Mouse (Mus musculus): ENCODE data around the gene Gm17606. TPM values are rescaled to one million over a fixed set of nuclear protein-coding genes. Genes with fewer than 3 reads are reported as not detected.

The Gm17606 gene
- polyA plus RNA-seq (2015; fragmentation: Nextera tagmentation; extraction: Ambion mirVana) = not detected in 2 replicates

DNA sequence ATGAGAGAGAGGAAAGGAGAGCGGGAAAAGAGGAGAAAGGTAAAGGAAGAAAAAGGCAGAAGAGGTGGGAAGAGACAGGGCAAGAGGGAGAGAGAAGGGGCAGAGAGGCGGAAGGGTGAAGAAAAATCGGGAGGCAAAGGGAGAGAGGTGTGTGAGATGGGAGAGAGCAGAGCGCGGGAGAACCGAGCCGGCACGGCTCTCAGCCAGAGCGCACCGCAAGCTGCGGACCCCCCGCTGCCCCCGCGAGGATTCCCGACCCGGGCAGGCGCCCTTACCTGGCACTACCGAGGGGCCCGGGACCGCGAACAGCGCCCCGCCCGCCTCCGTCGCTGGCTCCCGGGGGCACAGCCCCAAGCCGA, at the start of gene Gm17606:
Gm17606 (plus strand) TSS at position 7 of the 359 bp plus-strand sequence.
- H3K27ac ChIP-seq = peak within 1 kb of the TSS; percentile 84
- 1% methylated on average over 15 of the region's 28 CpGs for WGBS
- H3K4me1 ChIP-seq = peaks cover 16% of the 10 kb centered on the region
- peak within 1 kb of the TSS; percentile 91 for H3K9ac ChIP-seq
- H3K36me3 ChIP-seq = peaks cover 75% of the 10 kb centered on the region
- peak; percentile 10; the same call in 1 of the 2 replicates for ATAC-seq (ENCODE audit: low FRiP score, low read depth)
- no peaks in the 10 kb centered on the region for H3K9me3 ChIP-seq
- peak within 1 kb of the TSS; percentile 76 for H3K4me3 ChIP-seq
- H3K4me2 ChIP-seq (replicated peaks) = peak within 1 kb of the TSS; percentile 93
- no peaks in the 10 kb centered on the region for H3K27me3 ChIP-seq

DNA sequence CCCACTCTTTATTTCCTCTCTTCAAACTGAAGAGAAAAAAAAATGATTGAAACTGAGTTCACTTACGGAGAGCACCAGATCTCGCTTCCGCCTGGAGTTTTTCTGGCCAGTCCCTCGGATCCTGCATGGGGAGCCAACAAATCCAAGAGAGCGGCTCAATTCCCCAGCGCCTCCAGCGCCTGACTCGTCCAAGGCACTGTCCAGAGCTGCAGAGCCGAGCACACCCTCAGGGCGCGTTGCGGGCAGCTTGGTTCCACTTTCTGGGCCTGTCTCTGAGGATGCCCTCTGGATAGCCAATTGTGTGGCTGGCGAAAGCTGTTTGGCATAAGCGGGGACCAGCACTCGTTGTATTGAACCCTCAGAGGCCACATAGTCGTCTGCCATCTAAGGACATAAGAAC, 49.7 kb upstream of the Gm17606 start:
- Histone ChIP-seq H3K4me1 (peaks cover 10% of the 10 kb centered on the region), H3K4me2 (replicated peaks) (no peak overlapping the region), H3K9me3 (no peaks in the 10 kb centered on the region), H3K27ac (no peak overlapping the region), H3K4me3 (no peak overlapping the region), H3K27me3 (no peaks in the 10 kb centered on the region), H3K36me3 (peaks cover 36% of the 10 kb centered on the region), H3K9ac (no peak overlapping the region)
- no peak for ATAC-seq (ENCODE audit: low FRiP score, low read depth)
- 89% methylated on average over 16 of the region's 16 CpGs for WGBS

DNA sequence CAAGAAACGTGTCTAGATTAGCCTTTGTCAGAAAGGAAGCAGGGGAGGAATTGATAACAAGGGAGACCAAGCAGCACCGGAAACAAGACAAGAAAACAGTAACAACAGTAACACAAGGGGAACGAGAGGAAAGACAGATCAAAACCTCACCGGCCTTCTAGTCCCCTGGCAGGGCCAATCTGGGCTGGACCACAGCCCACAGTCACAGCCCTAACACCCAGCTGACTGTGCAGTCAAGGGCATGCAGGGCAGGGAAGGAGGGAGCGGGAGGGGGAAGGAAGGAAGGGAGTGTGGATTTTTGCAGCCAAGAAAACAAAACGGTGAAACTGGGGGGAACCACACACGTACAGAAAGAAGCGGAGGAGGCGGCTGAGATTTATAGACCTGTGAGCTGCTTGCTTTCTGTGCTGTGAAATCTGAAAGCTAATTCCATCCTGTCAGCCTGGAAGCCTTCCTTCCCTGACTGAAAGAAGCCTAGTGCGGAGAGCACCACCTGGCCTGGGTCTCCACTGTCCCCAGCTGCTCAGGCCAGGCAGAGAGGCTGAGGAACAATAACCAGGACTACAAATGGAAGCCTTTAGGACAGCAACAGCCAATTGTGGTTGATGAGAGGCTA, 48.3 kb upstream of the Gm17606 start:
- WGBS = 54% methylated on average over 10 of the region's 10 CpGs
- H3K4me1 ChIP-seq = peaks cover 10% of the 10 kb centered on the region
- H3K27me3 ChIP-seq = no peaks in the 10 kb centered on the region
- H3K4me3 ChIP-seq = no peak overlapping the region
- no peak overlapping the region; the same call in 1 of the 2 replicates for H3K27ac ChIP-seq
- H3K9me3 ChIP-seq = no peaks in the 10 kb centered on the region
- ATAC-seq (ENCODE audit: low FRiP score, low read depth) = no peak
- H3K9ac ChIP-seq = peak overlapping the region; percentile 36; the same call in 1 of the 2 replicates
- peaks cover 37% of the 10 kb centered on the region for H3K36me3 ChIP-seq
- H3K4me2 ChIP-seq (replicated peaks) = no peak overlapping the region

DNA sequence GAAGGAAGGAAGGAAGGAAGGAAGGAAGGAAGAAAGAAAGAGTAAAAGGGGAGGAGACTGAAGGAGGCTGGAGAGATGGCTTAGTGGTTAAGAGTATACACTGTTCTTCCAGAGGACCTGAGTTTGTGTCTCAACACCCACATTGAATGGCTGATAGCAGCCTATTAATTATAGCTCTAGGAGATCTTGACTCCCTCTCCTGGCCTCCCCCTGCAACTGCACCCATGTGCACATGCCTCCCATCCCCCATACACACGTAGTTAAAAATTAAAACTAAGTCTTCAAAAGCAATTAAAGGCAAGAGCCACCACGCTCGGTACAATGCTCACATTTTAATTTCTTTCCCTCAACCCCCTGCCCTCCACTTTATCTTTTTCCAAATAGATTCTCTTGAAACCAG, 46.7 kb upstream of the Gm17606 start:
- 95% methylated on average over 3 of the region's 3 CpGs for WGBS

DNA sequence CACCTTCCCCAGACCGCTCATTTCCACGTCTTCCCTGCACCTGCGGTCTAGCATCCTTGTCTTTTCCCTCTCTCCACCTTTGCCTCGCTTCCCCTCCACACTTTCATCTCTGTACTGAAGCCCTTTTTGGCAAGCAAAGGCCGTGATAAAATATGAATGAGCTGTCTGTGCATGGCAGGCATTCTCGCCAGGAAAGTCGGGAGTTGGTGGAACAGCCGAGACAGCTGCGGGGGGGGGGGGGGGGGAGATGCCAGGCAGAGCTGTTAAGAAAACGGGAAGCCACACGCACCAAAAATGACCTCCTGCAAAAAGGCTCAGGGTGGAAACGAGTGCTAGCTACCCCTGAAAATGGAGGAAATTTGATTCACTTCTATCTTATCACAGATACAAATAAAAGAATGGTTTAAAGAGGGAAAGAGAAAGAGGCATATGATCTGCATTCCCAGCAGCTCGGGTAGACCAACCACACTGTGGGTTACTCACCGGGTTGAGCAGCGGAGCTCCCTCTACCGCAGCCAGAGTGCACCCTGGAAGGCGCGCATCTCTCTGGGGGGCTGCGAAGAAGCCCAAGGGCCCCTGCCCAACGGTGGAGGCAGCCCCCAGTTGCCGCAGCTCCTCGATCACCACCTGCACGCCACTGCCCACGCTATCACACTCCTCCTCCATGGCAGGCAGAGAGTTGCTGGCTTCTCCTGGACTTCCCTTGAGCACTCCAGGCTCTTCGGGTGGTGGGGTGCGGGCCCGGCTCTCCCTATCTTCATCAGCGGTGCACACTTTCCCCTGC, 45.9 kb upstream of the Gm17606 start:
- 70% methylated on average over 28 of the region's 28 CpGs for WGBS
- Histone ChIP-seq H3K4me1 (peaks cover 10% of the 10 kb centered on the region), H3K9me3 (no peaks in the 10 kb centered on the region), H3K27me3 (no peaks in the 10 kb centered on the region), H3K36me3 (peaks cover 49% of the 10 kb centered on the region), H3K27ac (no peak overlapping the region), H3K9ac (no peak overlapping the region), H3K4me2 (replicated peaks) (no peak overlapping the region; the same call in 1 of the 2 replicates), H3K4me3 (no peak overlapping the region)
- ATAC-seq (ENCODE audit: low FRiP score, low read depth) = no peak

More for the DNA sequence above, 46.7 kb upstream of the Gm17606 start:
- Histone ChIP-seq H3K27ac (no peak overlapping the region), H3K36me3 (peaks cover 41% of the 10 kb centered on the region), H3K27me3 (no peaks in the 10 kb centered on the region), H3K9me3 (no peaks in the 10 kb centered on the region), H3K4me1 (peaks cover 10% of the 10 kb centered on the region), H3K4me3 (no peak overlapping the region), H3K9ac (no peak overlapping the region), H3K4me2 (replicated peaks) (no peak overlapping the region)
- ATAC-seq (ENCODE audit: low FRiP score, low read depth) = no peak

DNA sequence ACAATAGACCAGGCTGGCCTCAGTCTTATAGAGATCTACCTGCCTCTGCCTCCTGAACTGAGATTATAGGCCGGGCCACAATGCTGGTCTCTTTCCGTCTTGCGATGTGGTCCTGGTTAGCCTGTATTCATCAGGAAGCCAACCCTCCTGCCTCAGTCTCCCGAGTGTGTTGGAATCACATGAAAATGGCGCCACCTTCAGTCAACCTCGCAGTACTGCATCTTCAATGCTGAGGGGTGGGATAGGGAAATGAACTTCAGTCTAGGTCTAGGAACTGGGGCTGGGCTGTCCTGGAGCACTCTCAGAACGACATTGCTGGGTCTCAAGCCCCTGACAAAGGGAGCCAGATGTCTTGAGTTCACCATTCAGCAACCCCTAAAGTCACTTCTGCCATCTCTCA, 43.7 kb upstream of the Gm17606 start:
- H3K4me3 ChIP-seq = no peak overlapping the region
- H3K27me3 ChIP-seq = no peaks in the 10 kb centered on the region
- peaks cover 38% of the 10 kb centered on the region for H3K36me3 ChIP-seq
- WGBS = 74% methylated on average over 7 of the region's 7 CpGs
- no peak overlapping the region for H3K9ac ChIP-seq
- no peak overlapping the region for H3K4me2 ChIP-seq (replicated peaks)
- H3K4me1 ChIP-seq = peaks cover 10% of the 10 kb centered on the region
- no peaks in the 10 kb centered on the region for H3K9me3 ChIP-seq
- no peak for ATAC-seq (ENCODE audit: low FRiP score, low read depth)
- H3K27ac ChIP-seq = no peak overlapping the region

DNA sequence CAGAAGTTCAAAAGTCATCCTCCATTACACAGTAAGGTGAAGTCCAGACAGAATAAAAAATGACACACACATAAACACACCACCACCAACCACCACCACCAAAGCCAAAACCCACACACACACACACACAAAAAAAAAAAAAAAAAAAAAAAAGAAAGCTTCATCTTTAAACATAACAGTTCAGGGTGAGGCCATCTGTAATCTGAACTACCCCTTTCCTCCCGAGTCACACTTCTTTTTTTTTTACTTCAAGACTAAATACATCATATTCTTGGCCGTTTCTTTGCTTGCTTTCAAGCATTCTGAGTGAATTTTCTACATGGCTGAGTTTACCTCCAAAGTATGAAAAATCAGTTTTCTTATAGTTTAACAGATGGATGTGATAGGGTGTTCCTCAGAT, 39.2 kb upstream of the Gm17606 start:
- Histone ChIP-seq H3K4me3 (no peak overlapping the region), H3K9me3 (no peaks in the 10 kb centered on the region), H3K9ac (no peak overlapping the region), H3K27ac (no peak overlapping the region), H3K4me2 (replicated peaks) (no peak overlapping the region), H3K4me1 (peaks cover 17% of the 10 kb centered on the region), H3K36me3 (peaks cover 18% of the 10 kb centered on the region), H3K27me3 (no peaks in the 10 kb centered on the region)
- WGBS = 66% methylated on average over 2 of the region's 2 CpGs
- no peak for ATAC-seq (ENCODE audit: low FRiP score, low read depth)

DNA sequence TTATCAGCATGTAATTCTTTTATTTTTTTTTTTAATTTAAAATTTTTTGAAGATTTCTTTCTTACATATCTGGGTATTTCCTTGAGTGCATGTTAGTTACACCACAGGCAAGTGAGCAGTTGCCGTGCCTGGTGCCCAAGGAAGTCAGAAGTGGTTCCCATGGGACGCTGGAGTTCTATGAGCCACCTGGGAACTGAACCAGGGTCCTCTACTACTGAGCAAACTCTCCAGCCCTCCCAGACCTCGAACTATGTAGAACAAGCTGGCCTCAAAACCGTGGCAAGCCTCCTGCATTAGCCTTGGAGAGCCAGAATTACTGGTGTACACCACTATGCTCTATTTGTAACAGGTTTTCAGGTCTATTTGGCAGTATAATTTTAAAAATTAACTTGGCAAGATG, 38.1 kb upstream of the Gm17606 start:
- Histone ChIP-seq H3K4me2 (replicated peaks) (peak overlapping the region; percentile 57), H3K27me3 (no peaks in the 10 kb centered on the region), H3K4me1 (peaks cover 17% of the 10 kb centered on the region), H3K36me3 (peaks cover 13% of the 10 kb centered on the region), H3K4me3 (peak overlapping the region; percentile 65), H3K9ac (peak overlapping the region; percentile 83), H3K9me3 (no peaks in the 10 kb centered on the region), H3K27ac (peak overlapping the region; percentile 94)
- no peak for ATAC-seq (ENCODE audit: low FRiP score, low read depth)
- 38% methylated on average over 4 of the region's 4 CpGs for WGBS

DNA sequence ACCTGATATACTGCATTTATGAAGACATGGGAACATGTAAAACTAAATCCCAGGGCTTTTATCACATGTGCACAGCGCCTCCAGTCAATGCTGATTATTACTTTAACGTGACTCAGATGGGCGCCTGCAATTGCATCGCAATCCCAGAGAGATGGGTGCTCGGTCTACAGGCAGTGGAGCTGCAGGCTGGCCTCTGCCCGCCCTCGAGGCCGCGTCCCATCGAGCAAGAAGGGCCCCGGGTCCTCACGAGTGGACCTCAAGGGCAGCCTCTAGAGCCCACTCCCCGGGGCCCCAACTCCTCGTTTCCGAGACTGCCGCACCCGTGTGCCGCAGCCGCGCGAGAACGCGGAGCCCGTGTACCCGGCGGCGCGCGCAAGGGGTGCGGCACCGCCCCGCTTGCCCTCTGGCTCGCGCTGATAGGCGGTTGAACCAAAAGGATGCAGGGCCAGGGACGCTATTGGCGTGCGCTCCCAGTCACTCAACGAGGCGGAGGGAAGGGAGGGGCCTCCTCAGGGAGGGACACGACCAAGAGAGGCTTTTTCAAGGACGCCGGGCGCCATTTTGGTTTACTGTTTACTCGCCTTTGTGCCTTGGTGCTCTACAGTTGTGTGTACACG, 37.6 kb upstream of the Gm17606 start:
- Histone ChIP-seq H3K9me3 (no peaks in the 10 kb centered on the region), H3K9ac (peak overlapping the region; percentile 83), H3K4me3 (peak overlapping the region; percentile 65), H3K4me1 (peaks cover 17% of the 10 kb centered on the region), H3K27ac (peak overlapping the region; percentile 94), H3K36me3 (peaks cover 13% of the 10 kb centered on the region), H3K4me2 (replicated peaks) (peak overlapping the region; percentile 57), H3K27me3 (no peaks in the 10 kb centered on the region)
- peak; percentile 99 for ATAC-seq (ENCODE audit: low FRiP score, low read depth)
- WGBS = under 1% methylated on average over 46 of the region's 46 CpGs

DNA sequence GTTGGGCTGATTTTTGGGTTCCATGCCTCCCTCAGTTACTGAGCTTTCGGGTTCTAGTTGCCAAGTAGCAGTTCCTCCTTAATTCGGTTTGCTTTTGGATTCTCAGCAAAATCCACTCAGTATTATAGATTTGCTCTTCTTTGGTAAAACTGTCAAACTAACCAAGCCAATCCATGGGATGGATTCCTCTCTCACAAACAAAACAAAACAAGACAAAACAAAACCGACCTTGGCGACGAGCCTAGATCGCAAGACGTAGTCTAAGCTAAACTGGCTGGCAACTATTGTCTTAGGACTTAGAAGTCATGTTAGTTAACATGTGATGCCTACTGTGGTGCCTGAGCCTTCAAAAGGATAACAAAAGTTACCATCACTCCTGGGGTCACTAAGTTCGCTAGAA, 37.1 kb upstream of the Gm17606 start:
- Histone ChIP-seq H3K27ac (peak overlapping the region; percentile 65), H3K9ac (no peak overlapping the region)

DNA sequence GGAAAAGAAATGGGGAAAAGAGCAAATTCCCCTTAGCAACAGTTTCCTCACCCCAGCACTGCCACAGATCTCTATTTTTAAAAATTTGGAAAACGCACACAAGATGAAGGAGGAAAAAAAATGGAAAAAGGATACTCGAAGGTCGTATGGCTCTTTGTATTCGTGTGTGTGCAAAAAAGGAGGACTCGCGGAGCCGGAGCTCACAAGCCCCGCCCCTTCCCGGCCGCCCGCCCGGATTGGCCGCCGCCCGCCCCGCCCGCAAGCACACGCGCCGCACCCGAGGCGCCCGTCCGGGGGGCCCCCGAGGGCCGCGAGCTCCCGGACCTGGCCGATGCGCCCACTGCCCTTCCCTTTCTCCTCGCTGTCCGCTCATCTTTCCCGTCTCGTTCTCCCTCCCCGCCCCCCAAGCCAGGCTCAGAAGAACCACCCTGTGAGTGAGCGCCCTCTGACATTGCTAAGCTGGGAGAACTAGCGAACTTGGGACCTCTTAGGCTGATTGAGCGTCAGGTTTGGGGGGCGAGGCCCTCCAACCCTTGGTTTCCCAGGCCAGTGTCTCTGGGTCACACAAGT, 34.9 kb upstream of the Gm17606 start, which contains the start of gene 4931414P19Rik:
4931414P19Rik (minus strand) TSS at position 242 of the 570 bp plus-strand sequence.
- ATAC-seq (ENCODE audit: low FRiP score, low read depth) = peak; percentile 53; the same call in 1 of the 2 replicates
- Histone ChIP-seq H3K4me2 (replicated peaks) (peak within 1 kb of the TSS; percentile 65), H3K27ac (peak within 1 kb of the TSS; percentile 67), H3K9me3 (no peaks in the 10 kb centered on the region), H3K4me1 (peaks cover 17% of the 10 kb centered on the region), H3K36me3 (peaks cover 10% of the 10 kb centered on the region), H3K9ac (peak within 1 kb of the TSS; percentile 65), H3K27me3 (no peaks in the 10 kb centered on the region), H3K4me3 (peak within 1 kb of the TSS; percentile 65)
- under 1% methylated on average over 26 of the region's 39 CpGs for WGBS

More for the DNA sequence above, 37.1 kb upstream of the Gm17606 start:
- Histone ChIP-seq H3K27me3 (no peaks in the 10 kb centered on the region), H3K36me3 (peaks cover 12% of the 10 kb centered on the region), H3K4me1 (peaks cover 17% of the 10 kb centered on the region), H3K4me2 (replicated peaks) (peak overlapping the region; percentile 57), H3K4me3 (peak overlapping the region; percentile 65), H3K9me3 (no peaks in the 10 kb centered on the region)
- no peak for ATAC-seq (ENCODE audit: low FRiP score, low read depth)
- WGBS = 83% methylated on average over 8 of the region's 8 CpGs

DNA sequence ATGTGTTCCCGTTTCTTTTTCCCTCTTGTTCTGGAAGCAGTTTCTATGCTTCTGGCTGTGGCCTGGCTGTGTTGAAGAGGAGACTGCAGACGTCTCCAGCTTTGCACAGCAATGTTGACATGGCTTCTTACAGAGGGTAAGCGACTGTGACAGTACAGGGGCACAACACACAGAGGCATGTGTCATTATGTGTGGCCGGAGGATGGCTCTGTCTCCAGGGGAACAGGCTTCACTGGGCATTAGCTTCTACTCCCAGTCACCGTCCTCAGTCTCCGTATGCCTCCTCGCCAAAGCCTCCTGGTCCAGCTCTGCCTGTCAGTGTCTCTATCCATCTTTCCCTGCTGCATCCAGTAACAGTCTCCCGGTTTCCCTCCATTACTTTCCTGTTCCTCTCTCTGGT, 33.5 kb upstream of the Gm17606 start:
- WGBS = 56% methylated on average over 8 of the region's 8 CpGs
- Histone ChIP-seq H3K4me1 (peaks cover 16% of the 10 kb centered on the region), H3K36me3 (peaks cover 22% of the 10 kb centered on the region), H3K27ac (no peak overlapping the region; the same call in 1 of the 2 replicates), H3K27me3 (no peaks in the 10 kb centered on the region), H3K4me3 (no peak overlapping the region), H3K9ac (no peak overlapping the region), H3K4me2 (replicated peaks) (no peak overlapping the region), H3K9me3 (no peaks in the 10 kb centered on the region)
- no peak for ATAC-seq (ENCODE audit: low FRiP score, low read depth)

Data from limb, embryonic 13.5 days (tissue).